In the genomic region with DNA sequence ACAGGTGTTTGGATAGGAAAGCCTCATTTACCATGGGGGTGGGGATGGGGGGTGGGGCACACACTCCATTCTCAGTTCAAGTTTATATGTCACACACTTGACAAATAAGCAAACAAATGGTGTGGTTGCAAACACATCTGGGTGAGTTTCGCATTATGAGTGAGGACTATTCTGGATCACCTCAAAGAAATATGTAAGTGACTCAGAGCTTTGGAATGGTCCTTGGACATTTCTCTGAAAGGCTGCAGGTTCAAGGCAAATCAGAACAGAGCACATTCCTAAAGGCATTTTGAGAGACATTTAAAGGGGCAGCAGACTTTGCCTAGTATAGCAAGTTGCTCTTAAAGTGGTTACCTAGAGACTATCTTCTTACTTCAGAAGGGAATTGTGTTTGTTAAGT, we compare ENCODE assay signal across 30 mouse cellular contexts. TPM values are rescaled to one million over a fixed set of nuclear protein-coding genes. Genes with fewer than 3 reads are reported as not detected.
A peak's percentile ranks its signal among the peaks of the same experiment; 100 is the strongest.
DNase-seq lines count a peak whose midpoint lies in the region; ATAC-seq and TF ChIP-seq lines count a peak whose summit lies in the region.
"Had no signal": no experiment of that assay in that cellular context is flagged by ENCODE, and none has a peak within 500 bp of the region (broad histone marks: within the 10 kb centered on the region; RNA-seq: fewer than 3 reads in every experiment).

No protein-coding gene starts in this region.

- peak; percentile 44; the same call in 1 of the 2 replicates for ATAC-seq in lung, embryonic 15.5 days (ENCODE audit: borderline replicate concordance, extremely low read depth, low FRiP score, low TSS enrichment)
- no peak for ATAC-seq in stomach, embryonic 16.5 days (ENCODE audit: insufficient read depth, low FRiP score)
- ATAC-seq in hindbrain, embryonic 12.5 days (ENCODE audit: low FRiP score): no peak
- ATAC-seq: hindbrain, postnatal 0 days; midbrain, embryonic 15.5 days had no signal

- no peak overlapping the region for H3K9ac ChIP-seq in lung, embryonic 15.5 days
- no peak overlapping the region for H3K9ac ChIP-seq in stomach, embryonic 16.5 days (ENCODE audit: low read length)
- H3K9ac ChIP-seq in hindbrain, embryonic 12.5 days: no peak overlapping the region
- H3K9ac ChIP-seq: heart, embryonic 12.5 days; limb, embryonic 15.5 days; midbrain, embryonic 15.5 days; stomach, embryonic 15.5 days had no signal

- TF ChIP-seq CTCF in lung, adult 2 months (IDR thresholded peaks at IDR 0.05; ENCODE audit: insufficient read depth, low read length): no peak

- no peak for TF ChIP-seq POLR2A in lung, adult 2 months (IDR thresholded peaks at IDR 0.05; ENCODE audit: borderline replicate concordance, extremely low read depth, low read depth, low read length)

- no peaks in the 10 kb centered on the region for H3K27me3 ChIP-seq in lung, embryonic 15.5 days
- H3K27me3 ChIP-seq in stomach, embryonic 16.5 days (ENCODE audit: control insufficient read depth, insufficient read depth, low read length): no peaks in the 10 kb centered on the region
- no peaks in the 10 kb centered on the region for H3K27me3 ChIP-seq in hindbrain, embryonic 12.5 days
- H3K27me3 ChIP-seq: heart, embryonic 12.5 days; limb, embryonic 15.5 days; midbrain, embryonic 15.5 days; stomach, embryonic 15.5 days had no signal

- WGBS in lung, adult 2 months: 29% methylated on average over 1 of the region's 1 CpGs
- 42% methylated on average over 1 of the region's 1 CpGs for WGBS in lung, embryonic 15.5 days
- 46% methylated on average over 1 of the region's 1 CpGs for WGBS in stomach, embryonic 16.5 days
- WGBS in hindbrain, embryonic 12.5 days: 81% methylated on average over 1 of the region's 1 CpGs

- no peak overlapping the region for H3K4me2 ChIP-seq in lung, embryonic 15.5 days
- no peak overlapping the region for H3K4me2 ChIP-seq in stomach, embryonic 16.5 days (ENCODE audit: low read depth, low read length)
- H3K4me2 ChIP-seq in hindbrain, embryonic 12.5 days (replicated peaks): no peak overlapping the region
- H3K4me2 ChIP-seq: heart, embryonic 12.5 days; limb, embryonic 15.5 days; midbrain, embryonic 15.5 days; stomach, embryonic 15.5 days had no signal

- no peak overlapping the region for H3K27ac ChIP-seq in lung, embryonic 15.5 days
- H3K27ac ChIP-seq in stomach, embryonic 16.5 days (ENCODE audit: low read length): 0 out of 2 replicates have a peak overlapping the region, but pooled peaks have one; percentile 27
- no peak overlapping the region for H3K27ac ChIP-seq in hindbrain, embryonic 12.5 days
- H3K27ac ChIP-seq: hindbrain, embryonic 10.5 days; hindbrain, postnatal 0 days; left cerebral cortex, adult 2 months; limb, embryonic 15.5 days; midbrain, embryonic 15.5 days; stomach, embryonic 15.5 days had no signal

- DNase-seq in adrenal gland, adult 2 months: peak; percentile 54
- no peak for DNase-seq in adrenal gland, adult 18-20 months (ENCODE audit: low spot score in 2 of 2)
- peak; percentile 19 to 60 for DNase-seq in lung, adult 18-20 months
- no peak for DNase-seq in lung, adult 2 months
- no peak for DNase-seq in right cerebral cortex, postnatal 14 days
- DNase-seq: cerebellum, adult 9-10 months; gastrocnemius, postnatal 25 days; heart, postnatal 10 days; kidney, adult 11 months; left cerebral cortex, postnatal 4 days; right cerebral cortex, adult 18-20 months; thymus, adult 2 months had no signal

- H3K9me3 ChIP-seq in lung, embryonic 15.5 days: no peaks in the 10 kb centered on the region
- no peaks in the 10 kb centered on the region; the same call in 1 of the 2 replicates for H3K9me3 ChIP-seq in stomach, embryonic 16.5 days (replicated peaks; ENCODE audit: control insufficient read depth, low read length)
- H3K9me3 ChIP-seq in hindbrain, embryonic 12.5 days (replicated peaks): no peaks in the 10 kb centered on the region
- H3K9me3 ChIP-seq: G1E; heart, embryonic 12.5 days; hindbrain, embryonic 10.5 days; limb, embryonic 15.5 days; midbrain, embryonic 15.5 days; stomach, embryonic 15.5 days had no signal

- H3K4me3 ChIP-seq in lung, adult 2 months (replicated peaks; ENCODE audit: extremely low read depth, low read depth, low read length): no peak overlapping the region
- H3K4me3 ChIP-seq in lung, embryonic 15.5 days: no peak overlapping the region
- H3K4me3 ChIP-seq in stomach, embryonic 16.5 days (replicated peaks; ENCODE audit: low read length): no peak overlapping the region
- no peak overlapping the region for H3K4me3 ChIP-seq in hindbrain, embryonic 12.5 days
- H3K4me3 ChIP-seq: heart, embryonic 12.5 days; hindbrain, embryonic 10.5 days; left cerebral cortex, adult 2 months; limb, embryonic 15.5 days; midbrain, embryonic 15.5 days; myocyte; stomach, embryonic 15.5 days had no signal

- H3K36me3 ChIP-seq in lung, embryonic 15.5 days: peaks cover 19% of the 10 kb centered on the region
- peaks cover 20% of the 10 kb centered on the region for H3K36me3 ChIP-seq in stomach, embryonic 16.5 days (ENCODE audit: control insufficient read depth, insufficient read depth, low read length)
- H3K36me3 ChIP-seq in hindbrain, embryonic 12.5 days: peaks cover 14% of the 10 kb centered on the region; the same call in 1 of the 2 replicates
- H3K36me3 ChIP-seq: G1E had no signal

- peaks cover 13% of the 10 kb centered on the region for H3K4me1 ChIP-seq in lung, adult 2 months (ENCODE audit: control insufficient read depth, insufficient read depth, low read length)
- H3K4me1 ChIP-seq in lung, embryonic 15.5 days: peaks cover 20% of the 10 kb centered on the region
- H3K4me1 ChIP-seq in stomach, embryonic 16.5 days (ENCODE audit: control insufficient read depth, insufficient read depth, low read length): peaks cover 21% of the 10 kb centered on the region
- H3K4me1 ChIP-seq in hindbrain, embryonic 12.5 days: no peaks in the 10 kb centered on the region
- H3K4me1 ChIP-seq: limb, embryonic 15.5 days; midbrain, embryonic 15.5 days had no signal

RNA-seq across cellular contexts. Expression of a gene that starts 11.7 kb away (rescaled TPM):
- total RNA-seq in adrenal gland, adult 2 months (2021): 100 to 1,000 TPM; 303 to 381 TPM
- 314 and 406 TPM in 2 replicates for polyA plus RNA-seq in adrenal gland, adult 2 months (2012; rRNA removed)
- 100 to 1,000 TPM; 277 to 350 TPM for total RNA-seq in adrenal gland, adult 18-20 months (2021)
- polyA plus RNA-seq in lung, adult 2 months (2012; rRNA removed): 254 and 269 TPM in 2 replicates
- polyA plus RNA-seq in lung, embryonic 15.5 days (2015; fragmentation: Nextera tagmentation; extraction: Ambion mirVana): 226 and 227 TPM in 2 replicates
- 157 and 176 TPM in 2 replicates for polyA plus RNA-seq in stomach, embryonic 16.5 days (2015; fragmentation: Nextera tagmentation; extraction: Ambion mirVana)
- 26.5 and 28.5 TPM in 2 replicates for polyA plus RNA-seq in hindbrain, embryonic 12.5 days (2016; fragmentation: Nextera tagmentation; extraction: Ambion mirVana)
- total RNA-seq: G1E had no signal
- polyA plus RNA-seq: G1E had no signal

RNA-seq across cellular contexts. Expression of a gene that starts 12.3 kb away (rescaled TPM):
- total RNA-seq in adrenal gland, adult 2 months (2021): 100 to 1,000 TPM; 608 to 699 TPM
- polyA plus RNA-seq in adrenal gland, adult 2 months (2012; rRNA removed): 591 and 724 TPM in 2 replicates
- 100 to 1,000 TPM; 514 to 636 TPM for total RNA-seq in adrenal gland, adult 18-20 months (2021)
- polyA plus RNA-seq in lung, adult 2 months (2012; rRNA removed): 521 and 609 TPM in 2 replicates
- polyA plus RNA-seq in lung, embryonic 15.5 days (2015; fragmentation: Nextera tagmentation; extraction: Ambion mirVana): 425 and 442 TPM in 2 replicates
- polyA plus RNA-seq in stomach, embryonic 16.5 days (2015; fragmentation: Nextera tagmentation; extraction: Ambion mirVana): 302 and 332 TPM in 2 replicates
- polyA plus RNA-seq in hindbrain, embryonic 12.5 days (2016; fragmentation: Nextera tagmentation; extraction: Ambion mirVana): 114 and 118 TPM in 2 replicates
- total RNA-seq: G1E had no signal
- polyA plus RNA-seq: G1E had no signal

RNA-seq across cellular contexts. Expression of a gene that starts 43.7 kb away (rescaled TPM):
- not detected for total RNA-seq in adrenal gland, adult 2 months (2021)
- polyA plus RNA-seq in adrenal gland, adult 2 months (2012; rRNA removed): not detected in 2 replicates
- not detected for total RNA-seq in adrenal gland, adult 18-20 months (2021)
- polyA plus RNA-seq in lung, adult 2 months (2012; rRNA removed): 4.8 and 8.1 TPM in 2 replicates
- polyA plus RNA-seq in lung, embryonic 15.5 days (2015; fragmentation: Nextera tagmentation; extraction: Ambion mirVana): 0.11 TPM in 1 of 2 replicates, not detected in the other
- 2.5 and 4.6 TPM in 2 replicates for polyA plus RNA-seq in stomach, embryonic 16.5 days (2015; fragmentation: Nextera tagmentation; extraction: Ambion mirVana)
- polyA plus RNA-seq in hindbrain, embryonic 12.5 days (2016; fragmentation: Nextera tagmentation; extraction: Ambion mirVana): not detected in 2 replicates
- total RNA-seq: adrenal gland, postnatal 36 days; gastrocnemius, postnatal 25 days; heart, adult 18-20 months; heart, postnatal 10 days; layer of hippocampus, postnatal 10 days; left cerebral cortex, adult 2 months; left cerebral cortex, postnatal 4 days; megakaryocyte, adult 5-6 weeks had no signal
- polyA plus RNA-seq: forebrain, embryonic 11.5 days; G1E; heart, embryonic 12.5 days; hindbrain, embryonic 10.5 days; limb, embryonic 15.5 days; midbrain, embryonic 15.5 days; myocyte; neural tube, embryonic 14.5 days had no signal

RNA-seq across cellular contexts. Expression of a gene that starts 58.3 kb away (rescaled TPM):
- total RNA-seq in adrenal gland, adult 2 months (2021): 10 to 100 TPM in 1 of 2 experiments, 1 to 10 TPM in 1; 5.2 to 10.3 TPM
- polyA plus RNA-seq in adrenal gland, adult 2 months (2012; rRNA removed): 1.5 TPM in 2 replicates
- 10 to 100 TPM in 1 of 2 experiments, 1 to 10 TPM in 1; 7.8 to 11.3 TPM for total RNA-seq in adrenal gland, adult 18-20 months (2021)
- polyA plus RNA-seq in lung, adult 2 months (2012; rRNA removed): 12.5 and 15.4 TPM in 2 replicates
- 0.22 TPM in 1 of 2 replicates, not detected in the other for polyA plus RNA-seq in lung, embryonic 15.5 days (2015; fragmentation: Nextera tagmentation; extraction: Ambion mirVana)
- polyA plus RNA-seq in stomach, embryonic 16.5 days (2015; fragmentation: Nextera tagmentation; extraction: Ambion mirVana): 0.14 and 0.17 TPM in 2 replicates
- polyA plus RNA-seq in hindbrain, embryonic 12.5 days (2016; fragmentation: Nextera tagmentation; extraction: Ambion mirVana): not detected in 2 replicates
- total RNA-seq: hindbrain, postnatal 0 days; layer of hippocampus, postnatal 10 days; left cerebral cortex, adult 2 months; left cerebral cortex, postnatal 4 days had no signal
- polyA plus RNA-seq: forebrain, embryonic 11.5 days; G1E; heart, embryonic 12.5 days; hindbrain, postnatal 0 days; limb, embryonic 15.5 days; midbrain, embryonic 15.5 days; myocyte; neural tube, embryonic 14.5 days had no signal

Comparison
In these comparisons a context has a peak if more than half of its experiments do, and no peak if none do; other contexts are left out.
1. DNase-seq: peak in adrenal gland, adult 2 months (single experiment) and lung, adult 18-20 months (2 of 2); none in adrenal gland, adult 18-20 months (0 of 2), lung, adult 2 months (single experiment) and right cerebral cortex, postnatal 14 days (single experiment).